Mouse (Mus musculus) bone marrow macrophage, adult 2 months (primary cell): ENCODE data around the gene Ptpn11. TPM values are rescaled to one million over a fixed set of nuclear protein-coding genes. Genes with fewer than 3 reads are reported as not detected.
A peak's percentile ranks its signal among the peaks of the same experiment; 100 is the strongest.

Source experiments
- H3K27ac ChIP-seq: 2 replicates; pipeline ENCODE4 v1.5.1; 2012; ENCODE audit warnings: low read depth, low read length; ENCODE audit not compliant: insufficient read depth
- H3K4me1 ChIP-seq: 2 replicates; pipeline ENCODE4 v1.6.1; 2012; ENCODE audit warnings: low read length; ENCODE audit not compliant: control insufficient read depth, insufficient read depth
- H3K4me3 ChIP-seq: 2 replicates; pipeline ENCODE4 v1.5.1; 2012; ENCODE audit warnings: mild to moderate bottlenecking, low read length, moderate library complexity; ENCODE audit not compliant: insufficient read depth
- CTCF ChIP-seq: IDR thresholded peaks from 2 replicates; pipeline ENCODE4 v1.5.1; 2012; ENCODE audit warnings: low read depth, mild to moderate bottlenecking, low read length, moderate library complexity
- POLR2A ChIP-seq: IDR thresholded peaks from 2 replicates; pipeline ENCODE4 v1.6.1; 2012; ENCODE audit warnings: mild to moderate bottlenecking, low read depth, low read length, borderline replicate concordance
- polyA plus RNA-seq: library from polyadenylated mRNA; stranded (reverse); fragments of >200 nt; gene quantifications from 2 replicates; pipeline ENCODE4 v1.2.4, GENCODE M21; 2012; ENCODE audit not compliant: missing spikeins, insufficient read depth, insufficient read length

The Ptpn11 gene
- polyA plus RNA-seq, 1 experiment, result 28.3 TPM

GRCm38 (mm10) chr5:121204132-121205089, 13.2 kb upstream of the Ptpn11 start, which contains the start of gene Rpl6:
TSS of gene Rpl6 (plus strand) at chr5:121204481.
- peaks cover 10% of the 10 kb centered on the region for H3K4me1 ChIP-seq
- H3K4me3 ChIP-seq, result peak within 1 kb of the TSS; percentile 94
- TF ChIP-seq POLR2A, result peak; percentile 49; the same call in 1 of the 2 replicates
- TF ChIP-seq CTCF, result no peak
- peak within 1 kb of the TSS; percentile 65 for H3K27ac ChIP-seq

GRCm38 (mm10) chr5:121202467-121202866, 11.3 kb upstream of the Ptpn11 start:
- H3K4me3 ChIP-seq, result no peak overlapping the region
- no peak for TF ChIP-seq CTCF
- TF ChIP-seq POLR2A, result no peak
- peaks cover 23% of the 10 kb centered on the region for H3K4me1 ChIP-seq

DNA sequence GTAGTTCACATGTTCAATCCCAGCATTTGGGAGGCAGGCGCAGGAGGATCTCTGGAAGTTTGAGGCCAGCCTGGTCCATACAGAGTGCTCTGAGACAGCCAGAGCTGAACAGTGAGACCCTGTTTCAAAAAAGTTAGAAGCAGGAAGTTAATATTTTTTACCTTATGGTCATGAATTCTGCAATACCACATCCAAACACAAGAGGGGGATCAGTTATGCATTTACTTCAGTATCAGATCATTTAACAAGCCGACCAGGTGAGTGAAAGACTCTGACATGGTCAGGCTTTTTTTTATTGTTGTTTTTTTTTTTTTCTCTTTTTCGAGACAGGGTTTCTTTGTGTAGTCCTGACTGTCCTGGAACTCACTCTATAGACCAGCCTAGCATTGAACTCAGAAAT, 10.5 kb upstream of the Ptpn11 start:
- H3K4me1 ChIP-seq, result peaks cover 29% of the 10 kb centered on the region
- H3K27ac ChIP-seq, result no peak overlapping the region
- TF ChIP-seq CTCF (no peak; the same call in 1 of the 2 replicates), POLR2A (no peak)
- no peak overlapping the region for H3K4me3 ChIP-seq

More at GRCm38 (mm10) chr5:121202467-121202866, 11.3 kb upstream of the Ptpn11 start:
- no peak overlapping the region for H3K27ac ChIP-seq

DNA sequence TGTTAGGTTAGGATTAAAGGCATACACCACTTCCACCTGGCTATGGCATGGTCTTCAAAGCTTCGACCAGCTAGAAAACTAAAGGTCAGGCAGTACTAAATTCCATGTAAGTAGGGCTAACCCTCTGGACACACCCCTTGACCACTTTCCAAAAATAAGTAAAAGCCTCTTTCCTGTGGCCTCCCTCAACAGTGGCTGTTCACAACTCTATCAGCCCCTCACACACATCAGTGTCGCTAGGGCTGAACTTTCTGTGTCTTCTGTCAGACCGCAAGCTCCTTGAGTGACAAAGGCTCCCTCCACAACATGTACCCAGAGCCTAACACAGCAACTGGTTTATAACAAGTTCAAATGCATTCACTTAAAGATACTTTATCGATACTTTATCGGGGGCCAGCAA, 7.2 kb upstream of the Ptpn11 start:
- H3K27ac ChIP-seq, result no peak overlapping the region
- TF ChIP-seq POLR2A (no peak), CTCF (no peak)
- H3K4me1 ChIP-seq, result peaks cover 34% of the 10 kb centered on the region
- no peak overlapping the region for H3K4me3 ChIP-seq

- Histone ChIP-seq H3K4me3 (no peak overlapping the region), H3K27ac (peak overlapping the region; percentile 63), H3K4me1 (peaks cover 37% of the 10 kb centered on the region)
- TF ChIP-seq POLR2A (no peak), CTCF (no peak)
Observed at GRCm38 (mm10) chr5:121197337-121197736, 6.1 kb upstream of the Ptpn11 start.

DNA sequence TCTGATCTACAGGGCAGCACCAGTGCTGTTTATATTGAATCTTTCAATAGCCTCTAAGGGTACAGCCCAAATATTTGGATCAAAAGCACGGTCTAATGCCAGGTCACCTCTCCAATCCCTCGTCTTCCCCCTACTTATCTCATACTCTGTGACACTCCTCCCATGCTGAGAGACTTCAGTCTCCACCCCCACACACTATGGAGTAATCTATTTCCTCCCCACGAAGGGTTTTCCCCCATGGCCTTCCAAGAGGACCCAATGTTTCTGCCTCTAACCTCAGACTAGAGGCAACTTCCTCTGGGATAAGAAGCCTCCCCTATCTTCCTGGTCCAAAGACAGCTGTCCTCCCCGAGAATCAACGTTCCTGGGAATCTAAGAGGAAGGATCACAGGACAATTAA, 5.6 kb upstream of the Ptpn11 start:
- peak overlapping the region; percentile 63 for H3K27ac ChIP-seq
- H3K4me3 ChIP-seq, result no peak overlapping the region
- peaks cover 37% of the 10 kb centered on the region for H3K4me1 ChIP-seq
- no peak for TF ChIP-seq CTCF
- TF ChIP-seq POLR2A, result no peak

- Histone ChIP-seq H3K27ac (no peak overlapping the region), H3K4me3 (no peak overlapping the region), H3K4me1 (peaks cover 40% of the 10 kb centered on the region)
- TF ChIP-seq POLR2A (no peak), CTCF (no peak)
Observed at GRCm38 (mm10) chr5:121194173-121194572, 3.0 kb upstream of the Ptpn11 start.

GRCm38 (mm10) chr5:121191584-121191906, 348 bp upstream of the Ptpn11 start:
- H3K27ac ChIP-seq, result peak overlapping the region; percentile 62

DNA sequence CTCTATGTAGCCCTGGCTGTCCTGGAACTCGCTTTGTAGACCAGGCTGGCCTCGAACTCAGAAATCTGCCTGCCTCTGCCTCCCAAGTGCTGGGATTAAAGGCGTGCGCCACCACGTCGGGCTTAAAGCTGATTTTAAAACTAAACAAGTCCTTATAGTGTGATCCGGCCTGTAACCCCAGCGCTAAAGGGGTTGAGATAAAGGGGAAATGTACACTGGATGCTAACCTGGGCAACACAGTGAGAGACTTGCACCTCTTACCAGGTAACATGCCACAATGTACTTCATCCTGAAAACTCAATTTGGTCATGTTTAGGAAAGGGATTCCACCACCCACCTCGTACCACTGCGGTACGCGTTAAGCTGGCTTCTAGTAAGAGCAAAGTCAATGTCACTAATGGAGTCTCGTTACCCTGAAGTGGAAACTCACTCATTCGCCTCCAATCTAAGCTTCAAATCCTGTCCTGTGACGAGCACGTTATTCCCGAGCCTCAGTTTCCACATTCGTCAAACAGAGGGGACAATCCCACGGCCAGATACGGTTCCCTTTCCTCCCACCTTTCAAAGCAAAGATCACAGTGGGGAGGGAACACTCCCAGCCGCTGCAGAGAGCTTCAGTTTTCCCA, 874 bp downstream of the Ptpn11 start:
- Histone ChIP-seq H3K27ac (no peak overlapping the region), H3K4me1 (peaks cover 36% of the 10 kb centered on the region), H3K4me3 (peak overlapping the region; percentile 90)
- TF ChIP-seq POLR2A (no peak), CTCF (no peak)

More at GRCm38 (mm10) chr5:121191584-121191906, 348 bp upstream of the Ptpn11 start:
- Histone ChIP-seq H3K4me1 (peaks cover 35% of the 10 kb centered on the region), H3K4me3 (peak overlapping the region; percentile 90)
- 0 out of 2 replicates have a peak, but pooled peaks have one; percentile 27 for TF ChIP-seq CTCF
- TF ChIP-seq POLR2A, result no peak; the same call in 1 of the 2 replicates

GRCm38 (mm10) chr5:121189182-121189581, 2.0 kb downstream of the Ptpn11 start:
- no peak overlapping the region for H3K27ac ChIP-seq
- no peak overlapping the region for H3K4me3 ChIP-seq
- TF ChIP-seq POLR2A (no peak), CTCF (no peak)

More at GRCm38 (mm10) chr5:121189182-121189581, 2.0 kb downstream of the Ptpn11 start:
- H3K4me1 ChIP-seq, result peaks cover 40% of the 10 kb centered on the region
